13 mouse cellular contexts compared by ENCODE assay signal in the genomic region with DNA sequence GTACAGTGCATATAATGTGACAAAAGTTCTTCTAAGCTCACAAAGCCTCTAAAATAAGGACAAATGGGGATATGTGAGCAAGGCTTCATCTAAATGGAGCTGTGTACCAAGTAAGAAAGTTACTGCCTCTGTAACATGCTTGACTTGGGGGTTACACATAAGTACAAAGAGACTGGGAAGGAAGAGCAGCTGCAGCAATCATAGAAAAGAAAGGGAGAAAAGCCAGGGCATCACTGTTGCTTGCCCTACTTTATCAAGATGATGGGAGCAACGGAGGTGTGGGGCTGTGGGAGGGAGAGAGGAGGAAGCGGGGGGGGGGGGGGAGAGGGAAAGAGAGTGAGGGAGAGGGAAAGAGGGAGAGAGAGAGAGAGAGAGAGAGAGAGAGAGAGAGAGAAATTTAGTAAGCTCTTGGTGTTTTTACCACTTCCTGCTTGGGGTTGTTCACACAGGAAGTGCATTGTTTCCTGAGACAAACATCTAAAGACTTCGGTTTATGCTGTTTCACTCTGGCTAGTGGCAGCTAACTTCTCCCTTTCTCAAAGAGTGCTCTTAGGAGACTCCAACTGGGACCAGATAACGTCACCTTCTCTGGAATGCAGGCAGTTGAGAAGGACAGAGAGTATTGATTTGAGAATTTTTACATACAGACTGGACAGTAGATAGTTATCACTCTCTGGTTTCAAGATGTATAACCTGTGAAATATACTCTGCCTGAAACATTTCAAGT.
DNase-seq lines count a peak whose midpoint lies in the region; ATAC-seq and TF ChIP-seq lines count a peak whose summit lies in the region.
"Had no signal": no experiment of that assay in that cellular context is flagged by ENCODE, and none has a peak within 500 bp of the region (broad histone marks: within the 10 kb centered on the region; RNA-seq: fewer than 3 reads in every experiment).

No protein-coding gene starts in this region.

- H3K4me2 ChIP-seq in lung, postnatal 0 days (replicated peaks; ENCODE audit: low read depth, low read length), result no peak overlapping the region
- H3K4me2 ChIP-seq: embryonic facial prominence, embryonic 15.5 days; hindbrain, embryonic 14.5 days had no signal

- H3K4me1 ChIP-seq in lung, postnatal 0 days (ENCODE audit: insufficient read depth, low read depth, low read length), result no peaks in the 10 kb centered on the region
- H3K4me1 ChIP-seq: embryonic facial prominence, embryonic 15.5 days; heart, embryonic 10.5 days had no signal

- no peak overlapping the region for H3K4me3 ChIP-seq in lung, postnatal 0 days (ENCODE audit: low read depth, low read length)
- H3K4me3 ChIP-seq: embryonic facial prominence, embryonic 15.5 days; heart, embryonic 10.5 days had no signal

- H3K9ac ChIP-seq in lung, postnatal 0 days (replicated peaks; ENCODE audit: low read depth), result no peak overlapping the region
- H3K9ac ChIP-seq: embryonic facial prominence, embryonic 15.5 days; hindbrain, embryonic 14.5 days had no signal

- H3K27ac ChIP-seq in lung, postnatal 0 days (ENCODE audit: low read length), result no peak overlapping the region
- H3K27ac ChIP-seq: embryonic facial prominence, embryonic 15.5 days; heart, embryonic 10.5 days; hindbrain, embryonic 14.5 days had no signal

- no peak for TF ChIP-seq EP300 in lung, postnatal 0 days (IDR thresholded peaks at IDR 0.05)

- DNase-seq in lung, postnatal 0 days (ENCODE audit: low spot score), result peak; percentile 40
- DNase-seq in lung, postnatal 14 days, result no peak
- peak; percentile 39 for DNase-seq in c-Kit-positive CD71-negative TER-119-negative erythroid progenitor cells, embryonic 14.5 days (ENCODE audit: low read depth)
- peak; percentile 61 for DNase-seq in thymus, postnatal 14 days
- DNase-seq in ovary, adult 18-20 months (ENCODE audit: low spot score), result no peak
- DNase-seq in urinary bladder, adult 18-20 months (ENCODE audit: low spot score in 2 of 2), result no peak
- no peak for DNase-seq in layer of hippocampus, postnatal 10 days (ENCODE audit: low spot score in 2 of 2)
- DNase-seq: cerebellum, postnatal 10 days had no signal

- no peak for TF ChIP-seq CTCF in lung, postnatal 0 days (IDR thresholded peaks at IDR 0.05)

- WGBS in lung, postnatal 0 days, result 32% methylated on average over 3 of the region's 4 CpGs

- ATAC-seq in lung, postnatal 0 days, result no peak
- peak; percentile 92 for ATAC-seq in megakaryocyte, adult 5-6 weeks (ENCODE audit: poor library complexity, severe bottlenecking)

- peaks cover 16% of the 10 kb centered on the region; the same call in 1 of the 2 replicates for H3K36me3 ChIP-seq in lung, postnatal 0 days (ENCODE audit: insufficient read depth, low read length)

- no peaks in the 10 kb centered on the region for H3K27me3 ChIP-seq in lung, postnatal 0 days (replicated peaks; ENCODE audit: insufficient read depth, low read length)
- H3K27me3 ChIP-seq: CH12.LX; embryonic facial prominence, embryonic 15.5 days had no signal

- no peaks in the 10 kb centered on the region for H3K9me3 ChIP-seq in lung, postnatal 0 days (ENCODE audit: low read length)
- H3K9me3 ChIP-seq: embryonic facial prominence, embryonic 15.5 days; heart, embryonic 10.5 days had no signal

Comparison
In these comparisons a context has a peak if more than half of its experiments do, and no peak if none do; other contexts are left out.
1. DNase-seq: peak in lung, postnatal 0 days (single experiment), c-Kit-positive CD71-negative TER-119-negative erythroid progenitor cells, embryonic 14.5 days (single experiment) and thymus, postnatal 14 days (single experiment); none in lung, postnatal 14 days (single experiment), ovary, adult 18-20 months (single experiment), urinary bladder, adult 18-20 months (0 of 2) and layer of hippocampus, postnatal 10 days (0 of 2).